Mouse (Mus musculus) myocyte (in vitro differentiated cells): ENCODE measurements around the gene Hoxd10.

Source experiments
- CEBPB ChIP-seq: IDR thresholded peaks from 2 replicates; pipeline ENCODE4 v1.6.1; 2011; ENCODE audit warnings: mild to moderate bottlenecking, moderate library complexity; ENCODE audit not compliant: poor library complexity, insufficient read depth, severe bottlenecking
- E2F4 ChIP-seq: IDR thresholded peaks from one replicate; pipeline ENCODE4 v1.6.1; 2011; ENCODE audit warnings: mild to moderate bottlenecking, control low read depth, moderate library complexity; ENCODE audit not compliant: insufficient read depth
- MAX ChIP-seq: IDR thresholded peaks from one replicate; pipeline ENCODE4 v1.6.1; 2011; ENCODE audit warnings: low read depth, mild to moderate bottlenecking, control low read depth
- MYOG ChIP-seq, 3 experiments: IDR thresholded peaks; one replicate each; pipeline ENCODE4 v1.6.1; 2011; ENCODE audit warnings: control low read depth in 2 of 3, low read depth in 2 of 3, mild to moderate bottlenecking in 2 of 3; ENCODE audit not compliant: insufficient read length in 2 of 3, control insufficient read depth in 1 of 3, insufficient read depth in 1 of 3
- POLR2A ChIP-seq: IDR thresholded peaks from one replicate; pipeline ENCODE4 v1.6.1; 2011; ENCODE audit warnings: low read depth, mild to moderate bottlenecking, control low read depth, moderate library complexity; ENCODE audit not compliant: insufficient read length
- POLR2AphosphoS2 ChIP-seq: IDR thresholded peaks from one replicate; pipeline ENCODE4 v1.6.1; 2011; ENCODE audit warnings: low read depth, control low read depth; ENCODE audit not compliant: insufficient read length
- REST ChIP-seq: IDR thresholded peaks from one replicate; pipeline ENCODE4 v1.6.1; 2011; ENCODE audit warnings: mild to moderate bottlenecking, control low read depth, moderate library complexity; ENCODE audit not compliant: insufficient read depth, insufficient read length
- SRF ChIP-seq: IDR thresholded peaks from one replicate; pipeline ENCODE4 v1.6.1; 2011; ENCODE audit warnings: low read depth; ENCODE audit not compliant: control insufficient read depth, insufficient read length
- TCF12 ChIP-seq: IDR thresholded peaks from one replicate; pipeline ENCODE4 v1.6.1; 2011; ENCODE audit warnings: mild to moderate bottlenecking, control low read depth; ENCODE audit not compliant: poor library complexity, insufficient read depth, severe bottlenecking
- TCF3 ChIP-seq: IDR thresholded peaks from one replicate; pipeline ENCODE4 v1.6.1; 2011; ENCODE audit warnings: low read depth, control low read depth; ENCODE audit not compliant: insufficient read length
- USF1 ChIP-seq: IDR thresholded peaks from one replicate; pipeline ENCODE4 v1.6.1; 2011; ENCODE audit warnings: low read depth, mild to moderate bottlenecking, control low read depth, moderate library complexity

DNA sequence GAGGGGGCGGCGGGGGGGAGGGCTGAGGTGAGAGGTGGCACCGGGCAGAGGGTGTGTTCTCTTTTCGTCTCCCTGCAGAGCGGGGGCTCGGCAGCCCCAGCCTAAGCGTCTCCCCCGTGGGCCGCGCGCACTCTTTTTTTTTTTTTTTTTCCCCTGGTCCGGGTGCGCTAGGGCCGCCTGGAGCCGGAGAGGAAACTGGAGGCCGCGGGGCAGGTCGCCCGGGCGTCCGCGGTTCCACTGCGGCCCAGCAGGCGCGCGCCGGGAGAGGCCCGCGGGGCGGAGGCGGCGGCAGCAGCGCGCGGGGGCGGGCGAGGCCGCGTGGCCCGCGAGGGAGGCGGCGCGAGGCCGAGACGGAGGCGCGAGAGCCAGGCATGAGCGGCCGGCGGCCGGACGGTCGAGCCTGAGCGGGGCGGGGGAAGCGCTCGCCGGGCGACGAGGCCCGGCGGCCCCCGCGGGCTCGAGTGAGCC lies 13.3 kb downstream of the Hoxd10 start:
- TF ChIP-seq E2F4 (no peak), MAX (no peak), POLR2A (no peak), USF1 (no peak), POLR2AphosphoS2 (no peak), TCF12 (no peak), SRF (no peak), CEBPB (no peak), REST (no peak), TCF3 (no peak), MYOG (IDR thresholded peaks at IDR 0.05; ENCODE audit: control insufficient read depth in 1 of 3, insufficient read depth in 1 of 3, insufficient read length in 2 of 3, low read depth in 2 of 3) (no peak)
